Mouse (Mus musculus) Muller cell, postnatal 12 days (primary cell): ENCODE results near the gene Zbtb46.

ENCODE experiments used
- DNase-seq: peaks from one replicate; pipeline ENCODE4 v3.0.0-alpha.2; 2015; ENCODE audit errors: inconsistent ontology term

The Zbtb46 gene

GRCm38 (mm10) chr2:181409643-181410042, 49.6 kb downstream of the Zbtb46 start:
- DNase-seq = no peak

GRCm38 (mm10) chr2:181403722-181404121, 55.5 kb downstream of the Zbtb46 start:
- no peak for DNase-seq

GRCm38 (mm10) chr2:181401497-181401896, 57.7 kb downstream of the Zbtb46 start:
- DNase-seq = no peak

- DNase-seq = peak; percentile 54
Observed at GRCm38 (mm10) chr2:181397207-181397761, 61.9 kb downstream of the Zbtb46 start.

- no peak for DNase-seq
Observed at GRCm38 (mm10) chr2:181394086-181394485, 65.1 kb downstream of the Zbtb46 start.

GRCm38 (mm10) chr2:181392600-181393213, 66.5 kb downstream of the Zbtb46 start:
- DNase-seq = peak; percentile 52

- no peak for DNase-seq
Observed at GRCm38 (mm10) chr2:181391541-181391940, 67.7 kb downstream of the Zbtb46 start.

GRCm38 (mm10) chr2:181391022-181391421, 68.2 kb downstream of the Zbtb46 start:
- DNase-seq = no peak

GRCm38 (mm10) chr2:181390136-181390870, 68.9 kb downstream of the Zbtb46 start:
- DNase-seq = no peak

GRCm38 (mm10) chr2:181386663-181387210, 72.5 kb downstream of the Zbtb46 start:
- peak; percentile 48 for DNase-seq

GRCm38 (mm10) chr2:181385885-181386284, 73.3 kb downstream of the Zbtb46 start:
- peak; percentile 33 for DNase-seq

GRCm38 (mm10) chr2:181384919-181385391, 74.3 kb downstream of the Zbtb46 start:
- peak; percentile 56 for DNase-seq

GRCm38 (mm10) chr2:181384463-181384862, 74.8 kb downstream of the Zbtb46 start:
- no peak for DNase-seq

- no peak for DNase-seq
Observed at GRCm38 (mm10) chr2:181381631-181382306, 77.5 kb downstream of the Zbtb46 start.

- DNase-seq = no peak
Observed at GRCm38 (mm10) chr2:181381107-181381506, 78.1 kb downstream of the Zbtb46 start.

GRCm38 (mm10) chr2:181380251-181380650, 79.0 kb downstream of the Zbtb46 start:
- no peak for DNase-seq

GRCm38 (mm10) chr2:181379778-181380177, 79.4 kb downstream of the Zbtb46 start, which contains the start of gene Lime1:
TSS of gene Lime1 (plus strand) at chr2:181380078.
- DNase-seq = no peak

- peak; percentile 41 for DNase-seq
Observed at GRCm38 (mm10) chr2:181378701-181379100, 80.5 kb downstream of the Zbtb46 start.

- no peak for DNase-seq
Observed at GRCm38 (mm10) chr2:181377230-181377629, 82.0 kb downstream of the Zbtb46 start.

GRCm38 (mm10) chr2:181375787-181376186, 83.4 kb downstream of the Zbtb46 start:
- no peak for DNase-seq

- DNase-seq = no peak
Observed at GRCm38 (mm10) chr2:181370001-181370400, 89.2 kb downstream of the Zbtb46 start.

- DNase-seq = no peak
Observed at GRCm38 (mm10) chr2:181365655-181366075, 93.6 kb downstream of the Zbtb46 start.
